Mouse (Mus musculus) forebrain, embryonic 16.5 days (tissue): ENCODE results near the gene Gm42372. TPM values are rescaled to one million over a fixed set of nuclear protein-coding genes. Genes with fewer than 3 reads are reported as not detected.

Source experiments
- ATAC-seq: fragments of 200-750 bp; cut with Nextera tagmentation; 2 replicates; pipeline ENCODE4 v1.8.0; 2017; ENCODE audit warnings: mild to moderate bottlenecking, moderate library complexity
- H3K27ac ChIP-seq: fragments of 300-500 bp; sonication (generic); 2 replicates; pipeline ENCODE4 v1.5.1; 2014; ENCODE audit warnings: low read length, control low read depth
- H3K27me3 ChIP-seq: fragments of 300-500 bp; sonication (generic); replicated peaks from 2 replicates; pipeline ENCODE4 v1.6.1; 2014; ENCODE audit warnings: low read length; ENCODE audit not compliant: control insufficient read depth, insufficient read depth
- H3K36me3 ChIP-seq: fragments of 300-500 bp; sonication (generic); 2 replicates; pipeline ENCODE4 v1.6.1; 2014; ENCODE audit not compliant: control insufficient read depth, insufficient read depth
- H3K4me1 ChIP-seq: fragments of 300-500 bp; sonication (generic); replicated peaks from 2 replicates; pipeline ENCODE4 v1.6.1; 2014; ENCODE audit warnings: low read length; ENCODE audit not compliant: control insufficient read depth, insufficient read depth
- H3K4me2 ChIP-seq: fragments of 300-500 bp; sonication (generic); 2 replicates; pipeline ENCODE4 v1.6.1; 2014; ENCODE audit warnings: mild to moderate bottlenecking, low read length, control low read depth
- H3K4me3 ChIP-seq: fragments of 300-500 bp; sonication (generic); replicated peaks from 2 replicates; pipeline ENCODE4 v1.5.1; 2014; ENCODE audit warnings: mild to moderate bottlenecking, low read length, control low read depth
- H3K9ac ChIP-seq: fragments of 300-500 bp; sonication (generic); replicated peaks from 2 replicates; pipeline ENCODE4 v1.6.1; 2014; ENCODE audit warnings: low read depth, low read length, control low read depth
- H3K9me3 ChIP-seq: fragments of 300-500 bp; sonication (generic); 2 replicates; pipeline ENCODE4 v1.6.1; 2016; ENCODE audit warnings: low read length; ENCODE audit not compliant: control insufficient read depth
- WGBS: fragments of 180-500 bp; shearing (Covaris S2); extraction: QIAGEN DNeasy Blood & Tissue Kit; methylation state at CpG from one replicate; pipeline ENCODE4 v1.1.7; 2014; 5-methylcytosine and 5-hydroxymethylcytosine counted together
- polyA plus RNA-seq: library from polyadenylated mRNA; unstranded; fragments of >200 nt; fragmentation: Nextera tagmentation; extraction: Ambion mirVana; gene quantifications from 2 replicates; pipeline ENCODE4 v1.2.1, GENCODE M21; 2015

The Gm42372 gene
- polyA plus RNA-seq, 1 experiment from 2014 or later = 4.1 TPM

- H3K4me2 ChIP-seq = peak overlapping the region; percentile 47
- no peaks in the 10 kb centered on the region for H3K27me3 ChIP-seq
- peak overlapping the region; percentile 72 for H3K27ac ChIP-seq
- peaks cover 27% of the 10 kb centered on the region for H3K4me1 ChIP-seq
- peak overlapping the region; percentile 45; the same call in 1 of the 2 replicates for H3K9ac ChIP-seq
- WGBS = 4% methylated on average over 11 of the region's 12 CpGs
- peak; percentile 22; the same call in 1 of the 2 replicates for ATAC-seq
- H3K4me3 ChIP-seq = peak overlapping the region; percentile 20
- no peaks in the 10 kb centered on the region for H3K9me3 ChIP-seq
- no peaks in the 10 kb centered on the region for H3K36me3 ChIP-seq
These were observed 2.5 kb upstream of the Gm42372 start for GRCm38 (mm10) chr7:16980348-16980747.

GRCm38 (mm10) chr7:16987541-16988149 lies 4.8 kb downstream of the Gm42372 start:
- Histone ChIP-seq H3K4me2 (no peak overlapping the region), H3K36me3 (no peaks in the 10 kb centered on the region), H3K27me3 (no peaks in the 10 kb centered on the region), H3K9me3 (no peaks in the 10 kb centered on the region), H3K4me1 (peaks cover 46% of the 10 kb centered on the region), H3K27ac (peak overlapping the region; percentile 24), H3K9ac (no peak overlapping the region), H3K4me3 (no peak overlapping the region)
- ATAC-seq = peak; percentile 34; the same call in 1 of the 2 replicates
- 22% methylated on average over 7 of the region's 7 CpGs for WGBS

GRCm38 (mm10) chr7:16988405-16988804 lies 5.5 kb downstream of the Gm42372 start:
- Histone ChIP-seq H3K4me2 (no peak overlapping the region), H3K9me3 (no peaks in the 10 kb centered on the region), H3K9ac (no peak overlapping the region), H3K27me3 (no peaks in the 10 kb centered on the region), H3K27ac (peak overlapping the region; percentile 24), H3K4me3 (no peak overlapping the region), H3K4me1 (peaks cover 39% of the 10 kb centered on the region), H3K36me3 (no peaks in the 10 kb centered on the region)
- whole genome bisulfite sequencing = 23% methylated on average over 3 of the region's 3 CpGs
- no peak for ATAC-seq

- Histone ChIP-seq H3K9ac (no peak overlapping the region), H3K4me1 (peaks cover 43% of the 10 kb centered on the region), H3K27me3 (no peaks in the 10 kb centered on the region), H3K27ac (peak overlapping the region; percentile 15; the same call in 1 of the 2 replicates), H3K4me3 (no peak overlapping the region), H3K36me3 (no peaks in the 10 kb centered on the region), H3K4me2 (no peak overlapping the region), H3K9me3 (no peaks in the 10 kb centered on the region)
- no peak for ATAC-seq
- 27% methylated on average over 15 of the region's 15 CpGs for WGBS
These were observed 7.3 kb downstream of the Gm42372 start for GRCm38 (mm10) chr7:16990006-16990744.

- ATAC-seq = peak; percentile 57
- no peaks in the 10 kb centered on the region for H3K27me3 ChIP-seq
- peak overlapping the region; percentile 5; the same call in 1 of the 2 replicates for H3K27ac ChIP-seq
- H3K36me3 ChIP-seq = no peaks in the 10 kb centered on the region
- peaks cover 44% of the 10 kb centered on the region for H3K4me1 ChIP-seq
- H3K4me3 ChIP-seq = no peak overlapping the region
- H3K4me2 ChIP-seq = no peak overlapping the region
- H3K9me3 ChIP-seq = no peaks in the 10 kb centered on the region
- 50% methylated on average over 18 of the region's 18 CpGs for WGBS
- no peak overlapping the region for H3K9ac ChIP-seq
These were observed 9.0 kb downstream of the Gm42372 start for GRCm38 (mm10) chr7:16991681-16992450.

- Histone ChIP-seq H3K9ac (peak within 1 kb of the TSS; percentile 52; the same call in 1 of the 2 replicates), H3K27ac (peak within 1 kb of the TSS; percentile 5; the same call in 1 of the 2 replicates), H3K4me2 (peak within 1 kb of the TSS; percentile 48), H3K4me3 (no peak within 1 kb of the TSS), H3K4me1 (peaks cover 40% of the 10 kb centered on the region), H3K9me3 (no peaks in the 10 kb centered on the region), H3K27me3 (no peaks in the 10 kb centered on the region), H3K36me3 (no peaks in the 10 kb centered on the region)
- ATAC-seq = no peak
- 96% methylated on average over 5 of the region's 5 CpGs for WGBS
These were observed 9.5 kb downstream of the Gm42372 start, which contains the start of gene Ccdc8 for GRCm38 (mm10) chr7:16992451-16992807. Ccdc8 (plus strand) TSS chr7:16992708.

GRCm38 (mm10) chr7:16993651-16994399 lies 10.9 kb downstream of the Gm42372 start:
- H3K4me2 ChIP-seq = peak overlapping the region; percentile 48
- no peaks in the 10 kb centered on the region for H3K36me3 ChIP-seq
- H3K9me3 ChIP-seq = no peaks in the 10 kb centered on the region
- 2% methylated on average over 27 of the region's 27 CpGs for WGBS
- peak overlapping the region; percentile 52 for H3K9ac ChIP-seq
- no peak overlapping the region; the same call in 1 of the 2 replicates for H3K27ac ChIP-seq
- peaks cover 29% of the 10 kb centered on the region for H3K4me1 ChIP-seq
- peak; percentile 80 for ATAC-seq
- no peaks in the 10 kb centered on the region for H3K27me3 ChIP-seq
- H3K4me3 ChIP-seq = peak overlapping the region; percentile 33

- ATAC-seq = no peak
- Histone ChIP-seq H3K4me3 (peak overlapping the region; percentile 33), H3K4me1 (peaks cover 29% of the 10 kb centered on the region), H3K4me2 (peak overlapping the region; percentile 48), H3K27ac (no peak overlapping the region; the same call in 1 of the 2 replicates), H3K27me3 (no peaks in the 10 kb centered on the region), H3K36me3 (no peaks in the 10 kb centered on the region), H3K9me3 (no peaks in the 10 kb centered on the region), H3K9ac (peak overlapping the region; percentile 52)
- WGBS = 9% methylated on average over 20 of the region's 20 CpGs
These were observed 11.5 kb downstream of the Gm42372 start for GRCm38 (mm10) chr7:16994400-16994799.
